Mouse (Mus musculus) kidney, postnatal 0 days (tissue): ENCODE data around the gene Srrt. TPM values are rescaled to one million over a fixed set of nuclear protein-coding genes. Genes with fewer than 3 reads are reported as not detected.

Experiments
- ATAC-seq: fragments of 200-750 bp; cut with Nextera tagmentation; replicated peaks from 2 replicates; pipeline ENCODE4 v1.8.0; 2017; ENCODE audit warnings: low read depth, moderate number of reproducible peaks, moderate TSS enrichment, moderate library complexity; ENCODE audit not compliant: low FRiP score
- DNase-seq: peaks from one replicate; pipeline ENCODE4 v3.0.0-alpha.2; 2016; ENCODE audit warnings: low spot score
- H3K27ac ChIP-seq: fragments of 300-500 bp; sonication (generic); 2 replicates; pipeline ENCODE4 v1.5.1; 2014; ENCODE audit warnings: mild to moderate bottlenecking
- H3K27me3 ChIP-seq: fragments of 300-500 bp; sonication (generic); 2 replicates; pipeline ENCODE4 v1.6.1; 2014; ENCODE audit warnings: low read length, mixed read lengths; ENCODE audit not compliant: insufficient read depth
- H3K36me3 ChIP-seq: fragments of 300-500 bp; sonication (generic); 2 replicates; pipeline ENCODE4 v1.6.1; 2014; ENCODE audit warnings: low read length, mixed read lengths; ENCODE audit not compliant: insufficient read depth
- H3K4me1 ChIP-seq: fragments of 300-500 bp; sonication (generic); replicated peaks from 2 replicates; pipeline ENCODE4 v1.6.1; 2014; ENCODE audit warnings: antibody characterized with exemption, low read length, mixed read lengths; ENCODE audit not compliant: insufficient read depth
- H3K4me2 ChIP-seq: fragments of 300-500 bp; sonication (generic); 2 replicates; pipeline ENCODE4 v1.6.1; 2014; ENCODE audit warnings: mild to moderate bottlenecking, low read length, moderate library complexity, mixed read lengths
- H3K4me3 ChIP-seq: fragments of 300-500 bp; sonication (generic); replicated peaks from 2 replicates; pipeline ENCODE4 v1.5.1; 2014; ENCODE audit warnings: low read depth, low read length
- H3K9ac ChIP-seq: fragments of 300-500 bp; sonication (generic); 2 replicates; pipeline ENCODE4 v1.6.1; 2014; ENCODE audit warnings: low read depth, low read length
- H3K9me3 ChIP-seq: fragments of 300-500 bp; sonication (generic); replicated peaks from 2 replicates; pipeline ENCODE4 v1.6.1; 2016; ENCODE audit warnings: low read length, inconsistent platforms, mixed read lengths
- CTCF ChIP-seq: IDR thresholded peaks from 2 replicates; pipeline ENCODE4 v1.5.1; 2016; ENCODE audit warnings: antibody characterized with exemption, low read depth, mild to moderate bottlenecking, moderate library complexity
- WGBS: fragments of 180-500 bp; shearing (Covaris S2); extraction: QIAGEN DNeasy Blood & Tissue Kit; methylation state at CpG from one replicate; pipeline ENCODE4 v1.1.7; 2014; 5-methylcytosine and 5-hydroxymethylcytosine counted together
- polyA plus RNA-seq: library from polyadenylated mRNA; unstranded; fragments of >200 nt; fragmentation: Nextera tagmentation; extraction: Ambion mirVana; gene quantifications from 2 replicates; pipeline ENCODE4 v1.2.1, GENCODE M21; 2015

Gene Srrt
- polyA plus RNA-seq, 1 experiment from 2014 or later: 68.0 TPM

- no peak for TF ChIP-seq CTCF
- Histone ChIP-seq H3K4me1 (peaks cover 20% of the 10 kb centered on the region), H3K9me3 (no peaks in the 10 kb centered on the region), H3K4me2 (peak overlapping the region; percentile 7; the same call in 1 of the 2 replicates), H3K9ac (no peak overlapping the region), H3K27me3 (no peaks in the 10 kb centered on the region), H3K4me3 (no peak overlapping the region), H3K36me3 (no peaks in the 10 kb centered on the region), H3K27ac (peak overlapping the region; percentile 83)
- ATAC-seq: no peak
- no peak for DNase-seq
- 65% methylated on average over 1 of the region's 1 CpGs for WGBS
Observed at GRCm38 (mm10) chr5:137346388-137346787, 38.9 kb upstream of the Srrt start.

DNA sequence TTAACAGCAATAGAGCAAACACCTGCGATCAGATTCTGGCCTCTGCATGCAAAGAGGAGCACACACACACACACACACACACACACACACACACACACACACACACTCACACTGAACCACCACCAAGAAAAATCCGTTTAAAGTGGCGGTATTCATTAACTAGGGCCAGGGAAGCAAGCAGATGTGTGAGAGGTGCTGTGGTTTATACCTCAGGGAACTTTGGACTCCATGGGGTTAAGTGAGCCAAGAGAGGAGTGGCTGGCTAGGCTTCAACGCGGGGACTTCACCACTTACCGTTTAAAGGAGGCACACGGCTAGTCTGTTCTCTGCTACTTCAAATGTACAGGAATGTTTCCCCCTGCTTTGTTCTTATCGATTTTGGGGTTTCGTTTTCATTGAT lies 38.3 kb upstream of the Srrt start:
- 13% methylated on average over 9 of the region's 9 CpGs for WGBS
- H3K4me1 ChIP-seq: peaks cover 20% of the 10 kb centered on the region
- H3K27ac ChIP-seq: peak overlapping the region; percentile 83
- H3K4me3 ChIP-seq: no peak overlapping the region
- no peaks in the 10 kb centered on the region for H3K9me3 ChIP-seq
- peak overlapping the region; percentile 7; the same call in 1 of the 2 replicates for H3K4me2 ChIP-seq
- H3K27me3 ChIP-seq: no peaks in the 10 kb centered on the region
- DNase-seq (peak; percentile 78), ATAC-seq (peak; percentile 18; the same call in 1 of the 2 replicates)
- no peak overlapping the region for H3K9ac ChIP-seq
- no peaks in the 10 kb centered on the region for H3K36me3 ChIP-seq
- no peak for TF ChIP-seq CTCF

GRCm38 (mm10) chr5:137343869-137344268 lies 36.4 kb upstream of the Srrt start:
- ATAC-seq: no peak
- H3K9me3 ChIP-seq: no peaks in the 10 kb centered on the region
- H3K36me3 ChIP-seq: no peaks in the 10 kb centered on the region
- H3K4me1 ChIP-seq: peaks cover 24% of the 10 kb centered on the region
- H3K4me2 ChIP-seq: no peak overlapping the region
- H3K27ac ChIP-seq: no peak overlapping the region
- no peak overlapping the region for H3K4me3 ChIP-seq
- H3K27me3 ChIP-seq: no peaks in the 10 kb centered on the region
- DNase-seq: no peak
- no peak overlapping the region for H3K9ac ChIP-seq
- peak; percentile 26; the same call in 1 of the 2 replicates for TF ChIP-seq CTCF

DNA sequence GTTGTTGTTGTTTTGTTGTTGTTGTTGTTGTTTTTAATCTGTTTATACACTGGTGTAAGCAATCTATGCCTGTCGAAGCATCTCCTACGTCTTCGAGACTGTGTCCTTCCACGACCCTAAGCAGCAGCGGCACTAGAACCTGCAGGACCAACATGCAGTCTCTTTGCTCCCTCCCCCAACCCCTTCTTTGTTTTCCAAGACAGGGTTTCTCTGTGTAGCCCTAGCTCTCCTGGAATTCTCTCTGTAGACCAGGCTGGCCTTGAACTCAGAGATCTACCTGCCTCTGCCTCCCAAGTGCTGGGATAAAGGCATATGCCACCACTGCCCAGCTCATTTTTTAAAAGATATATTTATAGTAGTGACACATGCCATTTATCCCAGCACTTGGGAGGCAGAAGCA lies 35.9 kb upstream of the Srrt start:
- Histone ChIP-seq H3K36me3 (no peaks in the 10 kb centered on the region), H3K4me3 (no peak overlapping the region), H3K9me3 (no peaks in the 10 kb centered on the region), H3K9ac (no peak overlapping the region), H3K27me3 (no peaks in the 10 kb centered on the region), H3K4me2 (no peak overlapping the region), H3K27ac (no peak overlapping the region), H3K4me1 (peaks cover 20% of the 10 kb centered on the region)
- DNase-seq (no peak), ATAC-seq (no peak)
- WGBS: 97% methylated on average over 5 of the region's 5 CpGs
- TF ChIP-seq CTCF: no peak

DNA sequence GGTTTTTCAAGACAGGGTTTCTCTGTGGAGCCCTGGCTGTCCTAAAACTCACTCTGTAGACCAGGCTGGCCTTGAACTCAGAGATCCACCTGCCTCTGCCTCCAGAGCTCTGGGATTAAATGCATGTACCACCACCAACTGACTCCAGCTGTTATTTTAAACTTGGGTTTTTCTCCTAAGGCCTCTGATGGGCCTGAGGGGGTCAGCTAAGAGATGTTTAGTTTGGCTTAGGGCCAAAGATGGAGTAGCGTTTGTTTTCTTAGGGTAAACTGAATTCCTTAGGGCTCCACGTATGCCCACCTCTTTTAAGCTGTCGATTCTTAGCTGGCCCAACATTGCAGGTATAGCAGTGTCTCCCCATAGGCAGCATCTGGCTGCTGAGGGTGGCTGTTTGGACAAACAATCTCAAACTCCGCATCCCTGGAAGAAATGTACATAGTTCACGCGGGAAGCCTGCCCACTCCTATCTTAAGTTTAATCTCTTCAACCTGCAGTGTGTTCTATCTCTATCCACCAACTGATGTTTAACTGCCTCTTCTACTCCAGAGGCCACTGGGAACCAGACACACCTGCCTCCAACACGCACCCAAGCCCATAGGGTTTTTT lies 35.0 kb upstream of the Srrt start:
- no peak overlapping the region for H3K9ac ChIP-seq
- no peak for DNase-seq
- H3K4me1 ChIP-seq: peaks cover 17% of the 10 kb centered on the region
- no peaks in the 10 kb centered on the region for H3K9me3 ChIP-seq
- H3K27me3 ChIP-seq: no peaks in the 10 kb centered on the region
- WGBS: 45% methylated on average over 7 of the region's 7 CpGs
- ATAC-seq: no peak
- H3K4me3 ChIP-seq: no peak overlapping the region
- H3K36me3 ChIP-seq: no peaks in the 10 kb centered on the region
- no peak for TF ChIP-seq CTCF
- no peak overlapping the region for H3K27ac ChIP-seq
- H3K4me2 ChIP-seq: no peak overlapping the region

- H3K27me3 ChIP-seq: no peaks in the 10 kb centered on the region
- WGBS: 66% methylated on average over 6 of the region's 6 CpGs
- no peak overlapping the region for H3K4me2 ChIP-seq
- ATAC-seq: no peak
- no peak overlapping the region for H3K4me3 ChIP-seq
- peaks cover 10% of the 10 kb centered on the region for H3K4me1 ChIP-seq
- H3K36me3 ChIP-seq: no peaks in the 10 kb centered on the region
- no peaks in the 10 kb centered on the region for H3K9me3 ChIP-seq
- DNase-seq: no peak
- H3K9ac ChIP-seq: no peak overlapping the region
- TF ChIP-seq CTCF: no peak
- peak overlapping the region; percentile 91 for H3K27ac ChIP-seq
Observed at GRCm38 (mm10) chr5:137340222-137340621, 32.7 kb upstream of the Srrt start.
